Mouse (Mus musculus) ovary, postnatal 36 days (tissue): ENCODE results near the gene Serinc3.
A peak's percentile ranks its signal among the peaks of the same experiment; 100 is the strongest.
"Not testable (repeated sequence)": the region's sequence is repeated elsewhere in the genome, so short reads cannot be mapped to it uniquely, and the experiment has no call there.

ENCODE experiments used
- DNase-seq: peaks from one replicate; pipeline ENCODE4 v3.0.0; 2022; ENCODE audit warnings: low spot score, mixed read lengths

Gene Serinc3

GRCm38 (mm10) chr2:163644575-163645385 is at the start of gene Serinc3:
Serinc3 (minus strand) TSS chr2:163645131.
- peak; percentile 99 for DNase-seq

- no peak for DNase-seq
Observed at GRCm38 (mm10) chr2:163693716-163694314, 48.9 kb upstream of the Serinc3 start.

- no peak for DNase-seq
Observed at GRCm38 (mm10) chr2:163692873-163693612, 48.1 kb upstream of the Serinc3 start.

- no peak for DNase-seq
Observed at GRCm38 (mm10) chr2:163691846-163692605, 47.1 kb upstream of the Serinc3 start.

- DNase-seq: no peak
Observed at GRCm38 (mm10) chr2:163690409-163691304, 45.7 kb upstream of the Serinc3 start.

- no peak for DNase-seq
Observed at GRCm38 (mm10) chr2:163689771-163690170, 44.8 kb upstream of the Serinc3 start.

GRCm38 (mm10) chr2:163688377-163688776 is 43.4 kb upstream of the Serinc3 start:
- not testable (repeated sequence) for DNase-seq

- DNase-seq: no peak
Observed at GRCm38 (mm10) chr2:163686886-163687285, 42.0 kb upstream of the Serinc3 start.

- no peak for DNase-seq
Observed at GRCm38 (mm10) chr2:163686233-163686632, 41.3 kb upstream of the Serinc3 start.

- DNase-seq: peak; percentile 29
Observed at GRCm38 (mm10) chr2:163685761-163686200, 40.9 kb upstream of the Serinc3 start.

GRCm38 (mm10) chr2:163685287-163685686 is 40.4 kb upstream of the Serinc3 start:
- no peak for DNase-seq

- no peak for DNase-seq
Observed at GRCm38 (mm10) chr2:163682344-163682743, 37.4 kb upstream of the Serinc3 start.

- DNase-seq: no peak
Observed at GRCm38 (mm10) chr2:163676745-163677144, 31.8 kb upstream of the Serinc3 start.

GRCm38 (mm10) chr2:163676321-163676720 is 31.4 kb upstream of the Serinc3 start:
- DNase-seq: no peak

- no peak for DNase-seq
Observed at GRCm38 (mm10) chr2:163675662-163676061, 30.7 kb upstream of the Serinc3 start.

- DNase-seq: no peak
Observed at GRCm38 (mm10) chr2:163675144-163675619, 30.3 kb upstream of the Serinc3 start.

- DNase-seq: no peak
Observed at GRCm38 (mm10) chr2:163674397-163674796, 29.5 kb upstream of the Serinc3 start.

- DNase-seq: no peak
Observed at GRCm38 (mm10) chr2:163670872-163671594, 26.1 kb upstream of the Serinc3 start.

- DNase-seq: no peak
Observed at GRCm38 (mm10) chr2:163667045-163667444, 22.1 kb upstream of the Serinc3 start.

- no peak for DNase-seq
Observed at GRCm38 (mm10) chr2:163663930-163664329, 19.0 kb upstream of the Serinc3 start.
